Mouse (Mus musculus): Measurements from ENCODE around the gene Gm36028. TPM values are rescaled to one million over a fixed set of nuclear protein-coding genes. Genes with fewer than 3 reads are reported as not detected.

The Gm36028 gene
- polyA plus RNA-seq, 1 experiment from 2014 or later, result 0.24 TPM

- H3K4me2 ChIP-seq, result no peak overlapping the region
- H3K27me3 ChIP-seq, result no peaks in the 10 kb centered on the region
- no peak for ATAC-seq (ENCODE audit: low read depth)
- no peaks in the 10 kb centered on the region for H3K36me3 ChIP-seq
- H3K4me3 ChIP-seq, result no peak overlapping the region
- no peaks in the 10 kb centered on the region for H3K9me3 ChIP-seq
- no peak overlapping the region for H3K9ac ChIP-seq
- WGBS, result 78% methylated on average over 8 of the region's 8 CpGs
- H3K27ac ChIP-seq (replicated peaks), result no peak overlapping the region
- H3K4me1 ChIP-seq (replicated peaks), result no peaks in the 10 kb centered on the region
Measured at GRCm38 (mm10) chr16:37855583-37855982, 5.4 kb downstream of the Gm36028 start.

- ATAC-seq (ENCODE audit: low read depth), result no peak
- no peaks in the 10 kb centered on the region for H3K36me3 ChIP-seq
- H3K4me1 ChIP-seq (replicated peaks), result no peaks in the 10 kb centered on the region
- no peak overlapping the region for H3K4me3 ChIP-seq
- H3K4me2 ChIP-seq, result no peak overlapping the region
- no peaks in the 10 kb centered on the region for H3K27me3 ChIP-seq
- 71% methylated on average over 5 of the region's 5 CpGs for WGBS
- no peak overlapping the region for H3K9ac ChIP-seq
- H3K27ac ChIP-seq (replicated peaks), result no peak overlapping the region
- no peaks in the 10 kb centered on the region for H3K9me3 ChIP-seq
Measured at GRCm38 (mm10) chr16:37854593-37854992, 6.4 kb downstream of the Gm36028 start.

GRCm38 (mm10) chr16:37854054-37854453 lies 6.9 kb downstream of the Gm36028 start:
- Histone ChIP-seq H3K4me1 (replicated peaks) (no peaks in the 10 kb centered on the region), H3K9ac (no peak overlapping the region), H3K27ac (replicated peaks) (no peak overlapping the region), H3K4me3 (no peak overlapping the region), H3K9me3 (no peaks in the 10 kb centered on the region), H3K36me3 (no peaks in the 10 kb centered on the region), H3K27me3 (no peaks in the 10 kb centered on the region), H3K4me2 (no peak overlapping the region)
- no peak for ATAC-seq (ENCODE audit: low read depth)
- 79% methylated on average over 14 of the region's 14 CpGs for WGBS

DNA sequence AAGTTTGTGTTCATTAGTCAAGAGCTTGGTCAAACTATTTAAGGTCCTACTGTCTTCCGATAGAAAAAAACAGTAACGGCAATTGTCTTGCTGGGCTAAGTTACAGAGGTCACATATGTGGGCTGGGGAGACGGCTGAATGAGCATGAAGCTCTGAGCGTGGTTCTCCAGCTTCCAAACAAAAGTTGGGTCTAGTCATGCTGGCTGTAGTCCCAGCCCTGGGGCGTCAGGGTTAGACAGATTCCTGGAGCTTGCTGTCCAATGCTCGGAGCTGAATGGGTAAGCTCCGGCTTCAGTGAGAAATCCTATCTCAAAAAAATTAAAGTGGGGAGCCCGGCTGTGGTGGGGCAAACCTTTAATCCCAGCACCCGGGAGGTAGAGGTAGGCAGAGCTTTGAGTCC lies 7.7 kb downstream of the Gm36028 start:
- Histone ChIP-seq H3K27me3 (no peaks in the 10 kb centered on the region), H3K9ac (no peak overlapping the region), H3K36me3 (no peaks in the 10 kb centered on the region), H3K4me1 (replicated peaks) (no peaks in the 10 kb centered on the region), H3K9me3 (no peaks in the 10 kb centered on the region), H3K4me3 (no peak overlapping the region), H3K27ac (replicated peaks) (no peak overlapping the region), H3K4me2 (no peak overlapping the region)
- WGBS, result 73% methylated on average over 9 of the region's 9 CpGs
- no peak for ATAC-seq (ENCODE audit: low read depth)

DNA sequence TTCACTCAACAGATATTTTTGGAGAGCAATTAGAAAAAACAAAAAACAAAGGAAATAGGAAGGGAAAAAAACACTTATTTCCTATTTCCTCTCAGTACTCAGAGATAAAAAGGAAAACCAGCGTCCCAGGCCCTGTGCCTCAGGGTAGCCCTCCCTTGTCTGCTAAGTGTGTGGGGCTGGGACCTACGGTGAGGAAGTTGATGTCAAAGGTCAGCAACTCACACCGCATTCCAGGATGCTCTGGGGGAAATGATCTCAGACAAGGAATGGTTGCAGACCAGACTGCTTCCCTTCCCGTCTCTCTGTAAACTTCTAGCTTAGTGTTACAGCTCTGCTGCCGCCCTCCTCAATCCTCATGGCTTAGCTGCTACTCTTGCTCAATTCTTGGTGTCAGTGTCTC lies 9.6 kb downstream of the Gm36028 start:
- H3K36me3 ChIP-seq, result no peaks in the 10 kb centered on the region
- no peaks in the 10 kb centered on the region for H3K9me3 ChIP-seq
- H3K4me1 ChIP-seq (replicated peaks), result no peaks in the 10 kb centered on the region
- no peak for ATAC-seq (ENCODE audit: low read depth)
- no peak overlapping the region for H3K4me2 ChIP-seq
- H3K4me3 ChIP-seq, result no peak overlapping the region
- WGBS, result 55% methylated on average over 5 of the region's 5 CpGs
- 0 out of 2 replicates have a peak overlapping the region, but pooled peaks have one; percentile 14 for H3K27ac ChIP-seq (replicated peaks)
- no peaks in the 10 kb centered on the region for H3K27me3 ChIP-seq
- no peak overlapping the region for H3K9ac ChIP-seq

- no peaks in the 10 kb centered on the region for H3K9me3 ChIP-seq
- 90% methylated on average over 3 of the region's 3 CpGs for WGBS
- no peak overlapping the region for H3K9ac ChIP-seq
- H3K27me3 ChIP-seq, result no peaks in the 10 kb centered on the region
- no peaks in the 10 kb centered on the region for H3K4me1 ChIP-seq (replicated peaks)
- no peak overlapping the region for H3K4me2 ChIP-seq
- H3K27ac ChIP-seq (replicated peaks), result no peak overlapping the region
- H3K36me3 ChIP-seq, result no peaks in the 10 kb centered on the region
- H3K4me3 ChIP-seq, result no peak overlapping the region
- no peak for ATAC-seq (ENCODE audit: low read depth)
Measured at GRCm38 (mm10) chr16:37847081-37847480, 13.9 kb downstream of the Gm36028 start.

DNA sequence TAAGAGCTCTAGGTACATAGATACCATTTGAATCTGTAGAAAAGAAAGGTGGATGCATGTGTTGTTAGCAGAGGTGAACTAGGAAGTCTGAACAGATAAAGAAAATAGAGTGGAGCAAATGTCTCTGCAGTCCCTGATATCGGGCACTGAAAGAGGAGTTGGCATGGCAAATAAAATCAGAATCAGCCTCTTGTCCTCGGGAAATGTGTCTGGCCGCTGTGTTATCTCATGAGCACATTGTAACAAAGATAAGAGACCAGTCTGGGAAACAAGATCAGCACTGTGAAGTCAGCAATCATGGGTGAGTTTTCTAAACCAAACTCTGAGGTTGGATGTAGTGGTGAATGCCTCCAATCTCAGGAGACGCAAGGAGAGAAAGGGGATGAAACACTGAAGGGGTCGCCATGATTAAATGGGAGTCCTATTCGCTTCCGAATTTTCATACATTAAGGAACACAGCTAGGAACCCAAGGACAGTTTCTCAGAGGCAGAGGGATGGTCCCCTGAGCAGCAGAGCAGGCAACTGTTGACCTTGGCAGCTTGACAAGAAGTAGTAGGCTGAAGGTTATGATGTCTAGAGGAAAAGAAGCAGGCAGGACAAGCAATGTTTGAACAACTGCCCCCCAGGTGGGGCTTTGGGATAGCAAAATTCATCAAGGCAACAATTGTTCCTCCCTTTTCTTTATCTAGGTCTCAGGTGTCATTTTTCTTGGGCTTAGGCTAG lies 15.6 kb downstream of the Gm36028 start:
- 83% methylated on average over 7 of the region's 7 CpGs for WGBS
- H3K9ac ChIP-seq, result no peak overlapping the region

GRCm38 (mm10) chr16:37843740-37844139 lies 17.2 kb downstream of the Gm36028 start:
- Histone ChIP-seq H3K27me3 (no peaks in the 10 kb centered on the region), H3K27ac (replicated peaks) (no peak overlapping the region), H3K9me3 (no peaks in the 10 kb centered on the region), H3K4me2 (no peak overlapping the region), H3K4me3 (no peak overlapping the region), H3K9ac (no peak overlapping the region), H3K36me3 (no peaks in the 10 kb centered on the region), H3K4me1 (replicated peaks) (no peaks in the 10 kb centered on the region)
- ATAC-seq (ENCODE audit: low read depth), result no peak
- WGBS, result 87% methylated on average over 12 of the region's 12 CpGs

More for the DNA sequence above, 15.6 kb downstream of the Gm36028 start:
- no peak overlapping the region for H3K27ac ChIP-seq (replicated peaks)
- no peaks in the 10 kb centered on the region for H3K36me3 ChIP-seq
- H3K4me2 ChIP-seq, result no peak overlapping the region
- no peak overlapping the region for H3K4me3 ChIP-seq
- H3K9me3 ChIP-seq, result no peaks in the 10 kb centered on the region
- ATAC-seq (ENCODE audit: low read depth), result no peak
- no peaks in the 10 kb centered on the region for H3K27me3 ChIP-seq
- H3K4me1 ChIP-seq (replicated peaks), result no peaks in the 10 kb centered on the region

GRCm38 (mm10) chr16:37842439-37842838 lies 18.5 kb downstream of the Gm36028 start:
- no peaks in the 10 kb centered on the region for H3K36me3 ChIP-seq
- no peak overlapping the region for H3K4me3 ChIP-seq
- no peak for ATAC-seq (ENCODE audit: low read depth)
- no peaks in the 10 kb centered on the region for H3K9me3 ChIP-seq
- no peak overlapping the region for H3K4me2 ChIP-seq
- 75% methylated on average over 2 of the region's 2 CpGs for WGBS
- no peaks in the 10 kb centered on the region for H3K27me3 ChIP-seq
- no peak overlapping the region for H3K27ac ChIP-seq (replicated peaks)
- no peak overlapping the region for H3K9ac ChIP-seq
- no peaks in the 10 kb centered on the region for H3K4me1 ChIP-seq (replicated peaks)

DNA sequence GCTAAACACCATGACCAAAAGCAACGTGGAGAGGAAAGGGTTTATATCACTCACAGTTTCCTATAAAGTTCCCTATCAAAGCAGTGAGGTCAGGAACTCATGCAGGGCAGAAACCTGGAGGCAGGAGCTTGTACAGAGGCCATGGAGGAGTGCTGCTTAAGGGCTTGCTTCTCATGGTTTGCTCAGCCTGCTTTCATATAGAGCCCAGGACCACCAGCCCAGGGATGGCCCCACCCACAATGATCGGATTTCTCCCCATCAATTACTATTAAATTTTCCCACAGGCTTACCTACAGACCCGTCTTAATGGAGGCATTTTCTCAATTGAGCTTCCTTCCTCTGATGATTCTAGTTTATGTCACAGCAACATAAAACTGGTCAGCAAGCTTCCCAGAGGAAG lies 23.4 kb downstream of the Gm36028 start:
- no peaks in the 10 kb centered on the region for H3K4me1 ChIP-seq (replicated peaks)
- H3K9ac ChIP-seq, result no peak overlapping the region
- 77% methylated on average over 3 of the region's 3 CpGs for WGBS
- no peak overlapping the region for H3K4me2 ChIP-seq
- peaks cover 28% of the 10 kb centered on the region for H3K36me3 ChIP-seq
- no peak overlapping the region for H3K4me3 ChIP-seq
- no peak for ATAC-seq (ENCODE audit: low read depth)
- no peaks in the 10 kb centered on the region for H3K27me3 ChIP-seq
- H3K27ac ChIP-seq (replicated peaks), result no peak overlapping the region
- H3K9me3 ChIP-seq, result no peaks in the 10 kb centered on the region

DNA sequence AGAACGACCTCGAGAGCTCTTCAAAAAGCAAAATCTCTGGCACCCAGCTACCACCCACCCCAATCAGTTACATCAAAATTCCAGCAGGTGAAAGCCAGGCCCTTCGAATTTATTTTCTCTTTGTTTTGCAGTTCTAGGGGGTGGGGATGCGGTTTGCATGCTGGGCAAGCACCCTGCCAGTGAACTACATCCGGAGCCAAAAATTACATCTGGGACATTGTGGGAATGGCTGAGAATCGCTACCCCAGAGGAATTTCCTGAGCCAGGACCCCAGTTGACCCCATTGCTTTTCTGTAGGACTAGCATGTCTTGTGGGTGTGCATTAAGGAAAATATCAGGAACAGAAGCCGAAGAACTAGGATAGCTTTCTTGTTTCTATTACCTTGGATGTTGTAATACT lies 29.9 kb downstream of the Gm36028 start:
- no peak overlapping the region for H3K9ac ChIP-seq
- no peaks in the 10 kb centered on the region for H3K27me3 ChIP-seq
- H3K36me3 ChIP-seq, result peaks cover 82% of the 10 kb centered on the region
- no peak for ATAC-seq (ENCODE audit: low read depth)
- no peak overlapping the region for H3K4me2 ChIP-seq
- no peaks in the 10 kb centered on the region for H3K4me1 ChIP-seq (replicated peaks)
- no peak overlapping the region for H3K4me3 ChIP-seq
- no peak overlapping the region for H3K27ac ChIP-seq (replicated peaks)
- H3K9me3 ChIP-seq, result no peaks in the 10 kb centered on the region
- WGBS, result 83% methylated on average over 7 of the region's 7 CpGs

- WGBS, result 92% methylated on average over 3 of the region's 3 CpGs
- ATAC-seq (ENCODE audit: low read depth), result no peak
Measured at GRCm38 (mm10) chr16:37826286-37826685, 34.7 kb downstream of the Gm36028 start.

More at GRCm38 (mm10) chr16:37826286-37826685, 34.7 kb downstream of the Gm36028 start:
- peaks cover 84% of the 10 kb centered on the region for H3K36me3 ChIP-seq
- no peaks in the 10 kb centered on the region for H3K27me3 ChIP-seq
- H3K9ac ChIP-seq, result no peak overlapping the region
- H3K9me3 ChIP-seq, result no peaks in the 10 kb centered on the region
- H3K4me1 ChIP-seq (replicated peaks), result no peaks in the 10 kb centered on the region
- H3K4me2 ChIP-seq, result no peak overlapping the region
- H3K27ac ChIP-seq (replicated peaks), result no peak overlapping the region
- no peak overlapping the region for H3K4me3 ChIP-seq

Data from neural tube, embryonic 13.5 days (tissue).